Mouse (Mus musculus) myocyte (in vitro differentiated cells): ENCODE data around the gene Oxld1. TPM values are rescaled to one million over a fixed set of nuclear protein-coding genes. Genes with fewer than 3 reads are reported as not detected.
A peak's percentile ranks its signal among the peaks of the same experiment; 100 is the strongest.

ENCODE experiments used
- H3K27me3 ChIP-seq: one replicate; pipeline ENCODE4 v1.6.1; 2011; ENCODE audit not compliant: control insufficient read depth, insufficient read depth, insufficient read length
- H3K36me3 ChIP-seq: one replicate; pipeline ENCODE4 v1.6.1; 2011; ENCODE audit not compliant: control insufficient read depth, insufficient read depth
- H3K4me2 ChIP-seq: one replicate; pipeline ENCODE4 v1.6.1; 2011; ENCODE audit warnings: low read depth, control low read depth
- H3K4me3 ChIP-seq: one replicate; pipeline ENCODE4 v1.5.1; 2011; ENCODE audit warnings: mild to moderate bottlenecking, control low read depth, moderate library complexity
- H3K79me2 ChIP-seq: one replicate; pipeline ENCODE4 v1.6.1; 2011; ENCODE audit not compliant: control insufficient read depth, insufficient read depth
- H3ac ChIP-seq: one replicate; pipeline ENCODE4 v1.6.1; 2011; ENCODE audit not compliant: control insufficient read depth, insufficient read length
- CEBPB ChIP-seq: IDR thresholded peaks from 2 replicates; pipeline ENCODE4 v1.6.1; 2011; ENCODE audit warnings: mild to moderate bottlenecking, moderate library complexity; ENCODE audit not compliant: poor library complexity, insufficient read depth, severe bottlenecking
- E2F4 ChIP-seq: IDR thresholded peaks from one replicate; pipeline ENCODE4 v1.6.1; 2011; ENCODE audit warnings: mild to moderate bottlenecking, control low read depth, moderate library complexity; ENCODE audit not compliant: insufficient read depth
- MAX ChIP-seq: IDR thresholded peaks from one replicate; pipeline ENCODE4 v1.6.1; 2011; ENCODE audit warnings: low read depth, mild to moderate bottlenecking, control low read depth
- MYOD1 ChIP-seq, 3 experiments: IDR thresholded peaks; one replicate each; pipeline ENCODE4 v1.6.1; 2011; ENCODE audit warnings: control low read depth in 2 of 3, low read depth in 2 of 3, mild to moderate bottlenecking in 2 of 3, moderate library complexity in 1 of 3; ENCODE audit not compliant: insufficient read length in 2 of 3, control insufficient read depth in 1 of 3
- MYOG ChIP-seq, 3 experiments: IDR thresholded peaks; one replicate each; pipeline ENCODE4 v1.6.1; 2011; ENCODE audit warnings: control low read depth in 2 of 3, low read depth in 2 of 3, mild to moderate bottlenecking in 2 of 3; ENCODE audit not compliant: insufficient read length in 2 of 3, control insufficient read depth in 1 of 3, insufficient read depth in 1 of 3
- POLR2A ChIP-seq: IDR thresholded peaks from one replicate; pipeline ENCODE4 v1.6.1; 2011; ENCODE audit warnings: low read depth, mild to moderate bottlenecking, control low read depth, moderate library complexity; ENCODE audit not compliant: insufficient read length
- POLR2AphosphoS2 ChIP-seq: IDR thresholded peaks from one replicate; pipeline ENCODE4 v1.6.1; 2011; ENCODE audit warnings: low read depth, control low read depth; ENCODE audit not compliant: insufficient read length
- REST ChIP-seq: IDR thresholded peaks from one replicate; pipeline ENCODE4 v1.6.1; 2011; ENCODE audit warnings: mild to moderate bottlenecking, control low read depth, moderate library complexity; ENCODE audit not compliant: insufficient read depth, insufficient read length
- SRF ChIP-seq: IDR thresholded peaks from one replicate; pipeline ENCODE4 v1.6.1; 2011; ENCODE audit warnings: low read depth; ENCODE audit not compliant: control insufficient read depth, insufficient read length
- TCF12 ChIP-seq: IDR thresholded peaks from one replicate; pipeline ENCODE4 v1.6.1; 2011; ENCODE audit warnings: mild to moderate bottlenecking, control low read depth; ENCODE audit not compliant: poor library complexity, insufficient read depth, severe bottlenecking
- TCF3 ChIP-seq: IDR thresholded peaks from one replicate; pipeline ENCODE4 v1.6.1; 2011; ENCODE audit warnings: low read depth, control low read depth; ENCODE audit not compliant: insufficient read length
- USF1 ChIP-seq: IDR thresholded peaks from one replicate; pipeline ENCODE4 v1.6.1; 2011; ENCODE audit warnings: low read depth, mild to moderate bottlenecking, control low read depth, moderate library complexity
- polyA plus RNA-seq: library from polyadenylated mRNA; unstranded; fragments of >200 nt; fragmentation: generic; extraction: Trizol; gene quantifications from one replicate; pipeline ENCODE4 v1.2.1, GENCODE M21; 2012; ENCODE audit warnings: missing spikeins

Gene Oxld1
- polyA plus RNA-seq: 17.4 TPM

DNA sequence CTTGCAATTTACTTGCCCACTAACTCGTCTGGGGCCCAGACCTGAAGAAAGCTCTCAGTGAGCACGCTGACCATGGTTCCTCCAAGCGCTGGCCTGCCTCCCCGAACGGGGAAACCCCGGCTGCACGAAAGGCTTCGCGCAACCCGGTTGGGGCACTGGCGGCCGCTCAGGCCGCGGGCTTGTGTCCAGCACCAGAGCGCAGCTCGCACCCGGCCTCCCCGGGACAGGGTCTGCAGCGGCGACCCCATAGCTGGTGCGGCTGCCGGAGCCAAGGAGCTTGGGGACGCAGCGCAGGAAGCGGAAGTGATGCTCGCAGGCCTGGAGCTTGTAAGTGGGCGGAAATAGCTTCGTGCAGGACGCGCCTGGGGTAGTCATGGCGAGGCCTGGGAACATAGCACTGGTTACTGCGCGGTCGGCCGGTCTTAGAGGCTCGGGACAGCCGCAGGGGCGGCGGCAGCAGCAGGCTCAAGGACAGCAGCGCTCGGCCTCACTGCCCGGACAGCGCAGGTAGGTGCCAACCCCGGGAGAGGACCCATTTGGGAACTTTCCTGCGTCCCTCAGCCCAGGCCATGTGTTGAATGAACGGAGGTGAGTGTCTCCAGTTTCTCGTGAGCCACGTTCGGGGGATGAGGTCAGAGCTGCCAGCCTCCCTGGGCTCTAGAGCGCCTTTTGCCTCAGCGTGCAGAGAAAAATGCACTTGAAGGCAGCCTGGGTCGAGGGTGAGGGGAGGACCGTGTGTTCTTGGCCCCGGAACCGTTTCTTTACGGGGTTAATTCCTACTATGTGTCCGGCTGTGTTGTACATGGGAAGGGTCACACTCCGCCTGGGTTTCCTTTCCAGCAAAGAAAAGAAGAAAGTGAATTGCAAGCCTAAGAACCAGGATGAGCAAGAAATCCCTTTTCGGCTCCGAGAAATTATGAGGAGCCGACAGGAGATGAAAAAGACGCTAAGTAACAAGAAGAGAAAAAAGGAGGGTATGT is at the start of gene Oxld1, which contains the start of gene Ccdc137:
Gene Oxld1 (minus strand): TSS at position 297 of the 980 bp plus-strand sequence.
Gene Ccdc137 (plus strand): TSS at position 344 of the 980 bp plus-strand sequence.
- TF ChIP-seq E2F4: no peak
- TF ChIP-seq CEBPB: no peak
- no peak for TF ChIP-seq SRF
- TF ChIP-seq MYOG (IDR thresholded peaks at IDR 0.05; ENCODE audit: control insufficient read depth in 1 of 3, insufficient read depth in 1 of 3, insufficient read length in 2 of 3, low read depth in 2 of 3): no peak
- TF ChIP-seq TCF3: no peak
- TF ChIP-seq POLR2A: peak; percentile 87
- no peak for TF ChIP-seq MYOD1 (IDR thresholded peaks at IDR 0.05; ENCODE audit: control insufficient read depth in 1 of 3, insufficient read length in 2 of 3, low read depth in 2 of 3)
- peak; percentile 87 for TF ChIP-seq POLR2AphosphoS2
- TF ChIP-seq USF1: no peak
- TF ChIP-seq MAX: no peak
- TF ChIP-seq TCF12: no peak
- TF ChIP-seq REST: no peak
- no peaks in the 10 kb centered on the region for H3K27me3 ChIP-seq
- peak within 1 kb of the TSS; percentile 88 for H3K4me3 ChIP-seq
- peaks cover 17% of the 10 kb centered on the region for H3K79me2 ChIP-seq
- H3K36me3 ChIP-seq: peaks cover 14% of the 10 kb centered on the region
- H3K4me2 ChIP-seq: peak within 1 kb of the TSS; percentile 99
- H3ac ChIP-seq: peak within 1 kb of the TSS; percentile 80

DNA sequence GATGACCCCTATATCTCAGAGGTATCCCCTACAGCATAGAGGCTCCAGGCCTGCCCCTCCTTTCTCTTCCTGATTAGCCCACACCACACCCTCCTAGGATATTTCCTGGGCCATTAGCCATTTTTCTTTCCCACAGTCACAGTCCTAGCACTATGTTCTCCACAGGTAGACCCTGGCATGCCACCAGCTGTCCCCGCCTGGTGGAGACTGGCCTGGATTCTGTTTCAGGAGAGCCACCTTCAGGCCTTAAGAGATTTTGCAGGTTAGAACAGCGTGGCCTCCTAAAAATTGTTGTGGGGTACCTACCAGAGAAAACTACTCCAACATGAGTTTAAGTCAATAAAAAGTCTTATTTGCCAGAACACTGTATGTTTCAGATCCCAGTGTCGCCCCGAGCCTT is 49.0 kb upstream of the Oxld1 start:
- TF ChIP-seq POLR2A (no peak), SRF (no peak), E2F4 (no peak), MYOG (IDR thresholded peaks at IDR 0.05; ENCODE audit: control insufficient read depth in 1 of 3, insufficient read depth in 1 of 3, insufficient read length in 2 of 3, low read depth in 2 of 3) (peak in 1 of 3 experiments; percentile 3), TCF3 (no peak), MYOD1 (IDR thresholded peaks at IDR 0.05; ENCODE audit: control insufficient read depth in 1 of 3, insufficient read length in 2 of 3, low read depth in 2 of 3) (no peak)
- Histone ChIP-seq H3K4me3 (no peak overlapping the region), H3K27me3 (no peaks in the 10 kb centered on the region), H3ac (no peak overlapping the region), H3K36me3 (no peaks in the 10 kb centered on the region), H3K79me2 (no peaks in the 10 kb centered on the region), H3K4me2 (no peak overlapping the region)

DNA sequence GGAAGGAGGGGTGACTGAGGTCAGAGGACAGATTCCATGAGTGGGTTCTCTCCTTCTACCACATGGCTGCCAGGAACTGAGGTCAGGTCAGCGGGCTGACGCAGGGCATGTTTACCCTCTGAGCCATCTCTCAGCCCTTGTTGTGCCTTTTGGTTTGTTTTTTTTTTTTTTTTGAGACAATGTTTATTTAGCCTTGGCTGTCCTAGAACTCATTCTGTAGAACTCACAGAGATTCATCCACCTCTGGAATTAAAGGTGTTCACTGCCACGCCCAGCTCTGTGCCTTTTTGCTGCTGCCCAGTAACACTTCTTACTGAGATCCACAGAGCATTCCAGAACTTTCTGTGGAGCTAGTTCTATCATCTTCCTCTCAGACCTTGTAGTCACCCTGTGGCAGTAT is 47.8 kb upstream of the Oxld1 start:
- Histone ChIP-seq H3K4me3 (no peak overlapping the region), H3K27me3 (no peaks in the 10 kb centered on the region), H3K4me2 (no peak overlapping the region), H3K36me3 (no peaks in the 10 kb centered on the region), H3K79me2 (no peaks in the 10 kb centered on the region), H3ac (no peak overlapping the region)
- TF ChIP-seq REST (no peak), CEBPB (no peak), TCF3 (no peak), E2F4 (no peak), SRF (no peak), POLR2AphosphoS2 (no peak), USF1 (no peak), POLR2A (no peak), MYOD1 (IDR thresholded peaks at IDR 0.05; ENCODE audit: control insufficient read depth in 1 of 3, insufficient read length in 2 of 3, low read depth in 2 of 3) (no peak), MYOG (IDR thresholded peaks at IDR 0.05; ENCODE audit: control insufficient read depth in 1 of 3, insufficient read depth in 1 of 3, insufficient read length in 2 of 3, low read depth in 2 of 3) (no peak), TCF12 (no peak), MAX (no peak)

DNA sequence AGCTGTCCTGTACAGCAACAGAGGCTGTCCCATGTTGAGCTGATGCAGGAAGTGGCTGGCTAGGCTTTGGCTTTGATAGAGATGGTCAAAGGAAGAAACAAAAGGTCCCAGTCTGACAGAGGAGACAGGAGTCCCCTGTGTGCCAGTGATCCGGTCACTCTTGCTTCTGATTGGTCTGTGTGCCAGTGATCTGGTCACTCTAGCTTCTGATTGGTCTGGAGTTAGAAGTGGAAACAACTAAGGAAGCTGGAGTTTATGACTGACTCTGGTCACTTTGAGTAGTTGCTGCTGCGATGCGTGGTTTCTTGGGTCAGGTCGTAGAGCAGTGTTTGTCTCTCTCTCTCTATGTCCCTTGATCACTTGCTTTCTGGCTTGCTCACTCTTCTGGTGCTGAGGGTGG is 43.8 kb upstream of the Oxld1 start:
- Histone ChIP-seq H3K4me3 (no peak overlapping the region), H3K79me2 (no peaks in the 10 kb centered on the region), H3K27me3 (no peaks in the 10 kb centered on the region), H3K36me3 (no peaks in the 10 kb centered on the region), H3ac (no peak overlapping the region), H3K4me2 (no peak overlapping the region)
- TF ChIP-seq MAX (no peak), USF1 (no peak), TCF3 (no peak), CEBPB (no peak), SRF (no peak), TCF12 (no peak), POLR2AphosphoS2 (no peak), E2F4 (no peak), MYOD1 (IDR thresholded peaks at IDR 0.05; ENCODE audit: control insufficient read depth in 1 of 3, insufficient read length in 2 of 3, low read depth in 2 of 3) (no peak), POLR2A (no peak), MYOG (IDR thresholded peaks at IDR 0.05; ENCODE audit: control insufficient read depth in 1 of 3, insufficient read depth in 1 of 3, insufficient read length in 2 of 3, low read depth in 2 of 3) (no peak), REST (no peak)

DNA sequence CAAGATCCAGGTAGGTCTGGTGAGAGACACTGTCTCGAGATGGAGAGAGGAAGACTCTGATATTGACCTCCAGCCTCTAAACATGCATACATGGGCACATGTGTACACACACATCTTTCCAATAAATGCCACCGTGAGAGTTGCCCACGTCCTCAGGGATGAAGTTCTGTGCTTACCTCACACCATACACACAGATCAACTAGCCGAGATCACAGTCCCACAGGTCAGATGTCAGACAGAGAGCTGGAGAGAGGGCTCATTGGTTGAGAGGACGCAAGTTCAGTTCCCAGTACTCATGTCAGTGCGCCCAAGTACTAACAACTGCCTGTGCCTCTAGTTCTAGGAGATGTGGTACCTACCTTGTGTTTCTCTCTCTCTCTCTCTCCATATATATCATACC is 43.1 kb upstream of the Oxld1 start:
- Histone ChIP-seq H3K79me2 (no peaks in the 10 kb centered on the region), H3ac (no peak overlapping the region), H3K4me3 (no peak overlapping the region), H3K36me3 (peaks cover under 1% of the 10 kb centered on the region), H3K27me3 (no peaks in the 10 kb centered on the region), H3K4me2 (no peak overlapping the region)
- TF ChIP-seq POLR2AphosphoS2 (peak; percentile 76), MYOG (IDR thresholded peaks at IDR 0.05; ENCODE audit: control insufficient read depth in 1 of 3, insufficient read depth in 1 of 3, insufficient read length in 2 of 3, low read depth in 2 of 3) (no peak), MYOD1 (IDR thresholded peaks at IDR 0.05; ENCODE audit: control insufficient read depth in 1 of 3, insufficient read length in 2 of 3, low read depth in 2 of 3) (no peak)
